Mouse (Mus musculus) liver, embryonic 14.5 days (tissue): ENCODE results near the gene Krt33a.

ENCODE experiments used
- CTCF ChIP-seq: IDR thresholded peaks from 2 replicates; pipeline ENCODE4 v1.5.1; 2016; ENCODE audit warnings: antibody characterized with exemption, low read depth, control low read depth
- EP300 ChIP-seq: IDR thresholded peaks from 2 replicates; pipeline ENCODE4 v1.6.1; 2016; ENCODE audit warnings: antibody characterized with exemption, low read depth

DNA sequence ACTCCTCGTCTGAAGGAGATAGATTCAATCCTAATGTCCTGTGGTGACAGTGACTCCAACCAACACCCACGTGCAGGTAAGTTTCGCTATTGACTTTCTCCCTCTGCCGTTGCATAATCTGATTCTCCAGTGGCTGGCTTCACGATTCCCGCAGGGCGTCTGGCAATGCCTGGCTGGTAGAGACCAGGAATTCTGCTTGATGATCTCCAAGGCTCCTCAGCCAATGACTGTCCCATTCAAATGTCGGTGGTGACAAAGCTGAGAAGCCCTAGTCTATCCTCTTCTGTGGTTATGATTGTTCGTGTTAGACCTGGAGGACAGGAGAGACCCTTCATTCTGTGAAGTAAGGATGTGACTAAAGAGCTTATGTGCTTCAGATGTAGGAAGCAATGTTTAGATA is 33.3 kb downstream of the Krt33a start:
- TF ChIP-seq CTCF = no peak
- no peak for TF ChIP-seq EP300
